Mouse (Mus musculus): ENCODE results near the gene Ntn5. TPM values are rescaled to one million over a fixed set of nuclear protein-coding genes. Genes with fewer than 3 reads are reported as not detected.

Ntn5 gene
- polyA plus RNA-seq, 1 experiment from 2014 or later, result 0.18 TPM

DNA sequence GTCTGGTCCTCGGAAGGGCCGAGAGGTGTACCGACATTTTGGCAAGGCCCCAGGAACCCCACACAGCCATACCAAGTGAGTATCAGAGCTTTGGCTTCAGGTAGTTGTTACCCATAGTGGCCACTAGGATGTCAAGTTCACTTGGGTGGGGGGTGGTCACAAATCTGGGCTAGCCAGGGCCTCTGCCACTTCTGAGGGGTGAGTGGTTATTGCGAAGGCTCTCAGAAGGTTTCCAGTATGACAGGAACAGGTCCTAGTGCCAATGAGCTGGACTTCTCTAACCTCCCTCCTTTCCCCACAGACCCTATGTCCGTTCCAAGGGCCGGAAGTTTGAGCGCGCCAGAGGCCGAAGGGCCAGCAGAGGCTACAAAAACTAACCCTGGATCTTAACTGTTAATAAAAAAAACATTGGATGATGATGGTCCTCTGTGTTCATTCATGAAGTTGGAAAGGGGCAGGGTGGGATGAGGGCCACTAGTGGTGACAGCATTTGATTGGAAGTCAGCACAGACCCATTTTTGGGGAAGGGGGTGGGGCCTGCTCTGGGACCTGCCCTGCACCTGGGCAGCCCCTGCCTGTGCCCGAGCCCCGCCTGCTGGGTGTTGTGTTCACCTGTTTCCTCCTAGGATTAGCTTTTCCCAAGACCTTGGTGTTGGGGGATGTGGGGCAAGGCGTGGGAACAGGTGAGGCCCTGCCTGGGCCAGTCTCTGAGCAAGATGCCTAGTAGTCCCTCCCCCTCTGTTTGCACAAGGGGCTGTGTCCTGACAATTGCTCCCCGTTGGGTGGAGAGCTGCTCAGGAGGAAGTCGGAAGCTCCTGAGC, 36.8 kb downstream of the Ntn5 start, which contains the start of gene Fam83e:
Gene Fam83e (plus strand): TSS at position 800 of the 821 bp plus-strand sequence.
- Histone ChIP-seq H3K27ac (no peak within 1 kb of the TSS), H3K27me3 (ENCODE audit: insufficient read depth, low read length) (no peaks in the 10 kb centered on the region), H3K4me2 (ENCODE audit: low read length) (0 out of 2 replicates have a peak within 1 kb of the TSS, but pooled peaks have one; percentile 86), H3K36me3 (ENCODE audit: insufficient read depth, low read length) (peaks cover 35% of the 10 kb centered on the region; the same call in 1 of the 2 replicates), H3K4me3 (replicated peaks; ENCODE audit: low read depth, low read length) (no peak within 1 kb of the TSS), H3K9ac (ENCODE audit: low read depth, low read length) (0 out of 2 replicates have a peak within 1 kb of the TSS, but pooled peaks have one; percentile 27), H3K4me1 (replicated peaks; ENCODE audit: insufficient read depth, low read length) (peaks cover 19% of the 10 kb centered on the region), H3K9me3 (replicated peaks; ENCODE audit: low read length) (no peaks in the 10 kb centered on the region)
- DNase-seq (ENCODE audit: low spot score), result no peak
- TF ChIP-seq CTCF (IDR thresholded peaks at IDR 0.05; ENCODE audit: low read depth), result peak; percentile 38; the same call in 1 of the 2 replicates
- WGBS, result 75% methylated on average over 14 of the region's 14 CpGs
- 0 out of 2 replicates have a peak, but pooled peaks have one; percentile 5 for ATAC-seq (replicated peaks; ENCODE audit: low FRiP score, low read depth)

DNA sequence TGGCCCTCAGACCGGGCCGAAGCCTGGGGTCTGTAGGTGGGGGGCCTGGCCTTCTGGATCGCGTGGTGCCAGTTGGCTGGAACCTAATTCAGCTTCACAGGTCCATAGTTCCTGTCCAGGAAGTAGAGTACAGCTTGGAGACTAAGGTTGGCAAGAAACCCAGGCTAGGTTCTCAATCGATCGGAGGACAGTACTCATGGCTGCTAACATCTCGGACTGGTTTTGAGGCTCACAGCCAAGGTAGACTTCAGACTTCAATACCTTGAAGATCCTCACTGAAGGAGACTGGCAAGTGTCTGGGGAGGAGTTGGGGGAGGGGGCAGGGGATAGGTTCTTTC, 37.4 kb downstream of the Ntn5 start:
- no peak overlapping the region for H3K27ac ChIP-seq
- DNase-seq (ENCODE audit: low spot score) (no peak), ATAC-seq (replicated peaks; ENCODE audit: low FRiP score, low read depth) (no peak)
- no peak overlapping the region for H3K9ac ChIP-seq (ENCODE audit: low read depth, low read length)
- H3K36me3 ChIP-seq (ENCODE audit: insufficient read depth, low read length), result peaks cover 40% of the 10 kb centered on the region; the same call in 1 of the 2 replicates
- no peak for TF ChIP-seq CTCF (IDR thresholded peaks at IDR 0.05; ENCODE audit: low read depth)
- H3K27me3 ChIP-seq (ENCODE audit: insufficient read depth, low read length), result no peaks in the 10 kb centered on the region
- no peaks in the 10 kb centered on the region for H3K9me3 ChIP-seq (replicated peaks; ENCODE audit: low read length)
- H3K4me2 ChIP-seq (ENCODE audit: low read length), result no peak overlapping the region
- peaks cover 14% of the 10 kb centered on the region for H3K4me1 ChIP-seq (replicated peaks; ENCODE audit: insufficient read depth, low read length)
- WGBS, result 72% methylated on average over 7 of the region's 7 CpGs
- H3K4me3 ChIP-seq (replicated peaks; ENCODE audit: low read depth, low read length), result no peak overlapping the region

DNA sequence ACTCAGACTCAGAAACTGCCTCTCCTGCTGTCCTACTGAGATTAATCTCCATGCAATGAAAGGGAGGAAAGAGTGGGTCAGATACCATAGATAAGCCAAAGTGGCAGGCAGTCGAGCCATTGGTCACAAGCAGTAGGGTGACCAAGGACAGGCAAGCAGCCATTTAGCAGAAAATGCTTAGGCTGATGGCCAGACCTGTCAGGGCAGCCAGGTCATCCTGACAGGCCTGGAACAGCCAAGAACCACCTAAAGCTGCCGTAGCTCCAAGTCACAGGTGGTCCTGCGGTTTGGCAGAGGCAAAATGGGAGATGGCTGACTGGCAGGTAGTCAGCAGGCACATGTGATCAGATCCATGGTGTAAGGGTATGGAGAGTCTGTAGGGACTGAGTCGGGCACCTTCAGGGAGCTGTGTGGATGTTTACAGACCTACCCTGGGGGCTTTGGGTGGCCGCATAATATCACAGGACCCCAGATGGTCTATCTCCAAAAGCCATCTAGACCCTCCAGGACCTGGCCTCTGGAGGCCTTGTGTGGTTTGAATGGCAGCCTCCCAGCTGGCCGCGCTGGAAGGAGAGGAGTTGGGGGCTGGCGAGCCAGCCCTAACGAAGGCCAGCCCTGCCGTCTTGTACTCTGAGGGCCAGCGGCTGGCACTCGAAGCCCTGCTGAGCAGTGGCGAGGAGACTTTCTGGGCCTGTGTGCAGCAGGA, 38.0 kb downstream of the Ntn5 start:
- TF ChIP-seq CTCF (IDR thresholded peaks at IDR 0.05; ENCODE audit: low read depth), result no peak
- no peak for DNase-seq (ENCODE audit: low spot score)
- Histone ChIP-seq H3K27me3 (ENCODE audit: insufficient read depth, low read length) (no peaks in the 10 kb centered on the region), H3K4me1 (replicated peaks; ENCODE audit: insufficient read depth, low read length) (peaks cover 8% of the 10 kb centered on the region), H3K9ac (ENCODE audit: low read depth, low read length) (0 out of 2 replicates have a peak overlapping the region, but pooled peaks have one; percentile 27), H3K4me2 (ENCODE audit: low read length) (no peak overlapping the region), H3K27ac (no peak overlapping the region), H3K9me3 (replicated peaks; ENCODE audit: low read length) (no peaks in the 10 kb centered on the region), H3K4me3 (replicated peaks; ENCODE audit: low read depth, low read length) (no peak overlapping the region), H3K36me3 (ENCODE audit: insufficient read depth, low read length) (peaks cover 42% of the 10 kb centered on the region; the same call in 1 of the 2 replicates)
- ATAC-seq (replicated peaks; ENCODE audit: low FRiP score, low read depth), result no peak
- 60% methylated on average over 13 of the region's 13 CpGs for WGBS

DNA sequence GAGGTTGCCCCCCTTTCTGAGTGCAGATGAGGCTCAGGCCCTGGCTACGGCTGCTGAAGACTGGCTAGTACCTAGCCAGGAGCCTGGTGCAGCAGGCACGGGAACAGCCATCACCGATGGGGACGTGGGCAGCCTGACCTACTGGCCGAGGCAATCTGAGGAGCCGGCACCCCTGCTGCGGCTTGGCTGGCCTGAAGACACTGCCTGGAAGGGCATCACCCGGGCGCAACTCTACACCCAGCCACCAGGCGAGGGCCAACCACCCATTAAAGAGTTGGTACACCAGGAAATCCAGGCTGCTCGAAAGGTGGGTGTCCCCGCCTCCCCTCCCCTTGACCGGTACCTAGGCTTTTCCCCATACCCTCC, 38.5 kb downstream of the Ntn5 start:
- Histone ChIP-seq H3K9ac (ENCODE audit: low read depth, low read length) (0 out of 2 replicates have a peak overlapping the region, but pooled peaks have one; percentile 27), H3K36me3 (ENCODE audit: insufficient read depth, low read length) (peaks cover 42% of the 10 kb centered on the region; the same call in 1 of the 2 replicates), H3K4me2 (ENCODE audit: low read length) (no peak overlapping the region), H3K4me1 (replicated peaks; ENCODE audit: insufficient read depth, low read length) (peaks cover 8% of the 10 kb centered on the region), H3K27ac (no peak overlapping the region), H3K4me3 (replicated peaks; ENCODE audit: low read depth, low read length) (no peak overlapping the region), H3K9me3 (replicated peaks; ENCODE audit: low read length) (no peaks in the 10 kb centered on the region), H3K27me3 (ENCODE audit: insufficient read depth, low read length) (no peaks in the 10 kb centered on the region)
- ATAC-seq (replicated peaks; ENCODE audit: low FRiP score, low read depth) (no peak), DNase-seq (ENCODE audit: low spot score) (no peak)
- TF ChIP-seq CTCF (IDR thresholded peaks at IDR 0.05; ENCODE audit: low read depth), result no peak
- 50% methylated on average over 13 of the region's 13 CpGs for WGBS

DNA sequence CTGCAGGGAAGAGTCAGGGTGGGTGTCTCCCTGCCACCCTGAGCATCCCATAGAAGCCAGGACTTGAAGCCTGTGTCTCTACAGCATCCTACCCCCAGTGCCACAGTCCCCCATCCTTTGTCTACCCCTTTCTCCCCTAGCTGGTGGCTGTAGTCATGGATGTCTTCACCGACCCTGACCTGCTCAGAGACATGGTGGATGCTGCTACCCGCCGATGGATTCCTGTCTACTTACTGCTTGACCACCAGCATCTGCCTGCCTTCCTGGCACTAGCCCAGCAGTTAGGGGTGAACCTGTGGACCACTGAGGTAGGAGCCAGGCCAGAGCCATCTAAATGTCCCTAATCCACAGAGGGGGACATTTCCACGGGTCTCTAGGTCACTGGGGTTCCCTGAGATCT, 39.5 kb downstream of the Ntn5 start:
- H3K4me2 ChIP-seq (ENCODE audit: low read length), result no peak overlapping the region
- no peak for ATAC-seq (replicated peaks; ENCODE audit: low FRiP score, low read depth)

DNA sequence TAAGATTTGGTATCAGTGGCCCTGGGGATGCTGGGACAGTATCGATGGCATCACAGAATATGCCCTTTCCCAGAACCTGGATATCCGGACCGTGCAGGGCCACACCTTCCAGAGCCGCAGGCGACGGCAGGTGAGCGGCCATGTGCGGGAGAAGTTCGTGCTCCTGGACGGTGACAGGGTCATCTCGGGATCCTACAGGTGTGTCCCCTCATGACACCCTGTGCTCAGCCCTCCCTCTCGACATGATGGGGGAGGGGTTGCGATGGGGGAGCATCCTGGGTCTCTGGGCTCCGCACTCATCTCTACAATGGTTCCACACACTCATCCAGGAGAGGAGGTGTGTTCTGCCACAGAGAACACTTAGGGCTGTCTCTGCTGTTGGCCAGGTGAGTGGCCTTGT, 40.0 kb downstream of the Ntn5 start:
- peaks cover 8% of the 10 kb centered on the region for H3K4me1 ChIP-seq (replicated peaks; ENCODE audit: insufficient read depth, low read length)
- no peak overlapping the region for H3K4me2 ChIP-seq (ENCODE audit: low read length)
- no peak overlapping the region for H3K27ac ChIP-seq
- H3K27me3 ChIP-seq (ENCODE audit: insufficient read depth, low read length), result no peaks in the 10 kb centered on the region
- H3K4me3 ChIP-seq (replicated peaks; ENCODE audit: low read depth, low read length), result no peak overlapping the region
- ATAC-seq (replicated peaks; ENCODE audit: low FRiP score, low read depth), result no peak
- 87% methylated on average over 14 of the region's 14 CpGs for WGBS
- peaks cover 42% of the 10 kb centered on the region; the same call in 1 of the 2 replicates for H3K36me3 ChIP-seq (ENCODE audit: insufficient read depth, low read length)
- no peaks in the 10 kb centered on the region for H3K9me3 ChIP-seq (replicated peaks; ENCODE audit: low read length)
- no peak for TF ChIP-seq CTCF (IDR thresholded peaks at IDR 0.05; ENCODE audit: low read depth)
- DNase-seq (ENCODE audit: low spot score), result no peak
- H3K9ac ChIP-seq (ENCODE audit: low read depth, low read length), result no peak overlapping the region

More for the DNA sequence above, 39.5 kb downstream of the Ntn5 start:
- 78% methylated on average over 4 of the region's 4 CpGs for WGBS
- H3K27ac ChIP-seq, result no peak overlapping the region
- no peak for DNase-seq (ENCODE audit: low spot score)
- no peak for TF ChIP-seq CTCF (IDR thresholded peaks at IDR 0.05; ENCODE audit: low read depth)
- peaks cover 8% of the 10 kb centered on the region for H3K4me1 ChIP-seq (replicated peaks; ENCODE audit: insufficient read depth, low read length)
- no peaks in the 10 kb centered on the region for H3K27me3 ChIP-seq (ENCODE audit: insufficient read depth, low read length)
- H3K4me3 ChIP-seq (replicated peaks; ENCODE audit: low read depth, low read length), result no peak overlapping the region
- H3K9ac ChIP-seq (ENCODE audit: low read depth, low read length), result no peak overlapping the region
- no peaks in the 10 kb centered on the region for H3K9me3 ChIP-seq (replicated peaks; ENCODE audit: low read length)
- peaks cover 42% of the 10 kb centered on the region; the same call in 1 of the 2 replicates for H3K36me3 ChIP-seq (ENCODE audit: insufficient read depth, low read length)

Data from kidney, postnatal 0 days (tissue).